Mouse (Mus musculus): ENCODE measurements at regions not wholly inside any gene's neighbourhood (a gene's known extent, or its start where the extent isn't known, plus 50 kb on each side); places are given as distances from the start of the nearest gene placed in this dataset.

DNA sequence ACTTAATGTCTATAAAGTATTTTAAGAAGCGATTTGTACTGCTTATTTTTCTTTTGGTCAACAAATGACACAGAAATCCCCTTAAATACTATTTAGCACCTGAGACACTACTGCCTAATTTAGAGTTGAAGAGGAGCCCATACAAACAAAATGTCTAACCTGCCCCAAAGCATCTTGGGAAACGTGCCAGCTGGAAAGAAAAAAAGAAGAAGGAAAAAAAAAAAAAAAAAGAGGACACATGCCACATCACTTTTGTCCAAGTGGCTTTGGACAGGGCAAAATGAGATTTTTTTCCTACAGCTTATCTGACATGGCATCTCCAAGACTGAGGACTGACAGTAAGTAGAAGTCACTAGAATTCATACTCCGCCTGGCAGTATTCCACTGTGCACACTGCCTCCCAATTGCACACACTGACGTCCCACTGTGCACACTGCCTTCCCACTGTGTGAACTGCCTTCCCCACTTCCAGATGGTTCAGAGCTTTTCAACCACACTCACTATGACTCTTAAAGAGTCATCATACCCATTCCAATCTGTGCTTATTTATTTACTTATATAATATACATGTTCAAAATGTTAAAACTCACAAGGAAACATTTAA lies 135.3 kb upstream of the Slc44a1 start:
- Histone ChIP-seq H3K9me3 (replicated peaks; ENCODE audit: insufficient read depth, low read length) (no peaks in the 10 kb centered on the region), H3K4me3 (ENCODE audit: control insufficient read depth in 1 of 2, insufficient read depth in 1 of 2, low read depth in 2 of 2, low read length in 2 of 2) (no peak overlapping the region), H3K27ac (ENCODE audit: control insufficient read depth, low read depth, low read length) (no peak overlapping the region), H3K79me2 (ENCODE audit: control insufficient read depth, insufficient read depth, low read length, poor library complexity) (no peaks in the 10 kb centered on the region), H3K36me3 (ENCODE audit: control insufficient read depth in 1 of 2, insufficient read depth in 2 of 2, low read length in 2 of 2) (no peaks in the 10 kb centered on the region), H3K9ac (ENCODE audit: control insufficient read depth, low read depth, low read length, poor library complexity, severe bottlenecking) (no peak overlapping the region), H3K27me3 (ENCODE audit: control insufficient read depth in 1 of 2, insufficient read depth in 2 of 2, low read length in 2 of 2) (no peaks in the 10 kb centered on the region; a peak in 1 of 4 replicates), H3K4me1 (ENCODE audit: control insufficient read depth in 1 of 2, insufficient read depth in 2 of 2, low read length in 2 of 2) (no peaks in the 10 kb centered on the region)
- DNase-seq (ENCODE audit: low read depth, low spot score): no peak
- 0 out of 2 replicates have a peak, but pooled peaks have one; percentile 24 for TF ChIP-seq ZNF384 (IDR thresholded peaks at IDR 0.05; ENCODE audit: low read depth, low read length)
- no peak for TF ChIP-seq BHLHE40 (IDR thresholded peaks at IDR 0.05; ENCODE audit: borderline replicate concordance, low read depth, low read length)

DNA sequence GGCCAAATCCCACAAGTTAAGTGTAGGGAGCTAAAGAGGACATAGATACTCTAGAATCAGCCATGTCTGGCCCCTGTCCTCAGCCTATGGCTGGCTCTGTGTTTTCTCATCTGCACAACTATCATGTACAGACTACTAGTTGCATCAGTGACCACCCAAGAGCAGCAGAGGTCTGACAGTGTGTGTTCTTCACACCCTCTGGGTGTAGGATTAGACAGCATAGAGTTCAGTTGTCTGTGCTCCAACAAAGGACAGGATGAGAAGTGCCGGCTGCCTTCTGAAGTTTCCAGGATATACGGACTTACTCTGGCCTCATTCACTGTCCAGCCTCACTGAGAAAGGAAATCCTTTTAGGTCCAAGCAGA lies 135.9 kb upstream of the Slc44a1 start:
- TF ChIP-seq JUND (IDR thresholded peaks at IDR 0.05; ENCODE audit: low read depth, low read length): no peak
- TF ChIP-seq E2F4 (IDR thresholded peaks at IDR 0.05; ENCODE audit: borderline replicate concordance, low read depth, low read length): no peak
- TF ChIP-seq TBP (IDR thresholded peaks at IDR 0.05; ENCODE audit: low read depth, low read length): no peak
- no peak for TF ChIP-seq GABPA (IDR thresholded peaks at IDR 0.05; ENCODE audit: low read depth, low read length)
- TF ChIP-seq MAZ (IDR thresholded peaks at IDR 0.05; ENCODE audit: low read depth, low read length): no peak
- no peak for TF ChIP-seq ZKSCAN1 (IDR thresholded peaks at IDR 0.05; ENCODE audit: low read depth, low read length)
- no peak for TF ChIP-seq ZC3H11A (IDR thresholded peaks at IDR 0.05; ENCODE audit: low read depth, low read length)
- TF ChIP-seq CTCF (IDR thresholded peaks at IDR 0.05 in 2 of 3, conservative IDR thresholded peaks at IDR 0.05 in 1 of 3; ENCODE audit: control insufficient read depth in 1 of 3, insufficient read depth in 1 of 3, low read depth in 2 of 3, low read length in 3 of 3, poor library complexity in 1 of 3, severe bottlenecking in 1 of 3): no peak
- no peak for TF ChIP-seq RAD21 (IDR thresholded peaks at IDR 0.05; ENCODE audit: low read depth, low read length)
- no peak for TF ChIP-seq TAL1 (IDR thresholded peaks at IDR 0.05; ENCODE audit: low read length)
- TF ChIP-seq MAFK (IDR thresholded peaks at IDR 0.05; ENCODE audit: borderline replicate concordance, low read depth, low read length): no peak
- TF ChIP-seq HCFC1 (IDR thresholded peaks at IDR 0.05; ENCODE audit: low read depth, low read length): no peak
- TF ChIP-seq CHD2 (IDR thresholded peaks at IDR 0.05; ENCODE audit: low read length): no peak
- TF ChIP-seq NRF1 (IDR thresholded peaks at IDR 0.05; ENCODE audit: insufficient read depth, low read depth, low read length, poor library complexity, severe bottlenecking): no peak
- TF ChIP-seq MEF2A (IDR thresholded peaks at IDR 0.05; ENCODE audit: extremely low read depth, insufficient replicate concordance, low read depth, low read length, poor library complexity, severe bottlenecking): no peak
- no peak for TF ChIP-seq ETS1 (IDR thresholded peaks at IDR 0.05; ENCODE audit: low read depth, low read length)
- TF ChIP-seq RCOR1 (IDR thresholded peaks at IDR 0.05; ENCODE audit: low read depth, low read length): no peak
- no peak for TF ChIP-seq BHLHE40 (IDR thresholded peaks at IDR 0.05; ENCODE audit: borderline replicate concordance, low read depth, low read length)
- H3K9me3 ChIP-seq (replicated peaks; ENCODE audit: insufficient read depth, low read length): no peaks in the 10 kb centered on the region
- no peaks in the 10 kb centered on the region for H3K36me3 ChIP-seq (ENCODE audit: control insufficient read depth in 1 of 2, insufficient read depth in 2 of 2, low read length in 2 of 2)
- H3K79me2 ChIP-seq (ENCODE audit: control insufficient read depth, insufficient read depth, low read length, poor library complexity): no peaks in the 10 kb centered on the region
- no peak overlapping the region for H3K27ac ChIP-seq (ENCODE audit: control insufficient read depth, low read depth, low read length)
- no peak overlapping the region for H3K4me3 ChIP-seq (ENCODE audit: control insufficient read depth in 1 of 2, insufficient read depth in 1 of 2, low read depth in 2 of 2, low read length in 2 of 2)
- no peaks in the 10 kb centered on the region for H3K4me1 ChIP-seq (ENCODE audit: control insufficient read depth in 1 of 2, insufficient read depth in 2 of 2, low read length in 2 of 2)
- no peak overlapping the region for H3K9ac ChIP-seq (ENCODE audit: control insufficient read depth, low read depth, low read length, poor library complexity, severe bottlenecking)
- no peak for DNase-seq (ENCODE audit: low read depth, low spot score)
- no peaks in the 10 kb centered on the region; a peak in 1 of 4 replicates for H3K27me3 ChIP-seq (ENCODE audit: control insufficient read depth in 1 of 2, insufficient read depth in 2 of 2, low read length in 2 of 2)
